Mouse (Mus musculus) myocyte (in vitro differentiated cells): ENCODE data around the gene 4930407I10Rik.

Source experiments
- CEBPB ChIP-seq: IDR thresholded peaks from 2 replicates; pipeline ENCODE4 v1.6.1; 2011; ENCODE audit warnings: mild to moderate bottlenecking, moderate library complexity; ENCODE audit not compliant: poor library complexity, insufficient read depth, severe bottlenecking
- MYOG ChIP-seq, 3 experiments: IDR thresholded peaks; one replicate each; pipeline ENCODE4 v1.6.1; 2011; ENCODE audit warnings: control low read depth in 2 of 3, low read depth in 2 of 3, mild to moderate bottlenecking in 2 of 3; ENCODE audit not compliant: insufficient read length in 2 of 3, control insufficient read depth in 1 of 3, insufficient read depth in 1 of 3
- POLR2A ChIP-seq: IDR thresholded peaks from one replicate; pipeline ENCODE4 v1.6.1; 2011; ENCODE audit warnings: low read depth, mild to moderate bottlenecking, control low read depth, moderate library complexity; ENCODE audit not compliant: insufficient read length
- SRF ChIP-seq: IDR thresholded peaks from one replicate; pipeline ENCODE4 v1.6.1; 2011; ENCODE audit warnings: low read depth; ENCODE audit not compliant: control insufficient read depth, insufficient read length
- TCF12 ChIP-seq: IDR thresholded peaks from one replicate; pipeline ENCODE4 v1.6.1; 2011; ENCODE audit warnings: mild to moderate bottlenecking, control low read depth; ENCODE audit not compliant: poor library complexity, insufficient read depth, severe bottlenecking
- USF1 ChIP-seq: IDR thresholded peaks from one replicate; pipeline ENCODE4 v1.6.1; 2011; ENCODE audit warnings: low read depth, mild to moderate bottlenecking, control low read depth, moderate library complexity

- TF ChIP-seq TCF12 (no peak), POLR2A (no peak), USF1 (no peak), SRF (no peak), MYOG (IDR thresholded peaks at IDR 0.05; ENCODE audit: control insufficient read depth in 1 of 3, insufficient read depth in 1 of 3, insufficient read length in 2 of 3, low read depth in 2 of 3) (no peak), CEBPB (no peak)
Observed at GRCm38 (mm10) chr15:82091061-82091460, 32.1 kb downstream of the 4930407I10Rik start.
